In genomic region chr4:124035192-124035591, GRCm38 (mm10) we compare ENCODE assay signal across 8 mouse cellular contexts.
DNase-seq lines count a peak whose midpoint lies in the region; ATAC-seq lines count a peak whose summit lies in the region.
"Had no signal": no experiment of that assay in that cellular context is flagged by ENCODE, and none has a peak within 500 bp of the region (broad histone marks: within the 10 kb centered on the region; RNA-seq: fewer than 3 reads in every experiment).

No protein-coding gene starts in this region.

- no peak overlapping the region for H3K27ac ChIP-seq in embryonic facial prominence, embryonic 13.5 days
- H3K27ac ChIP-seq in forebrain, embryonic 15.5 days (replicated peaks), result peak overlapping the region; percentile 95
- H3K27ac ChIP-seq in midbrain, embryonic 13.5 days, result peak overlapping the region; percentile 96

- 28% methylated on average over 7 of the region's 7 CpGs for WGBS in embryonic facial prominence, embryonic 13.5 days
- 5% methylated on average over 7 of the region's 7 CpGs for WGBS in forebrain, embryonic 15.5 days
- WGBS in midbrain, embryonic 13.5 days, result 6% methylated on average over 6 of the region's 7 CpGs

- no peak overlapping the region for H3K9ac ChIP-seq in embryonic facial prominence, embryonic 13.5 days
- H3K9ac ChIP-seq in forebrain, embryonic 15.5 days (replicated peaks), result no peak overlapping the region
- H3K9ac ChIP-seq in midbrain, embryonic 13.5 days (replicated peaks), result peak overlapping the region; percentile 33; the same call in 1 of the 2 replicates

- no peak overlapping the region for H3K4me3 ChIP-seq in embryonic facial prominence, embryonic 13.5 days
- no peak overlapping the region for H3K4me3 ChIP-seq in forebrain, embryonic 15.5 days
- H3K4me3 ChIP-seq in midbrain, embryonic 13.5 days (replicated peaks), result no peak overlapping the region
- H3K4me3 ChIP-seq: erythroblast, embryonic 14.5 days had no signal

- peak; percentile 10 for DNase-seq in kidney, postnatal 14 days
- DNase-seq in kidney, adult 18-20 months, result no peak
- no peak for DNase-seq in urinary bladder, postnatal 14 days (ENCODE audit: low spot score)
- no peak for DNase-seq in cerebellum, adult 11 months

- ATAC-seq in embryonic facial prominence, embryonic 13.5 days (ENCODE audit: insufficient number of reproducible peaks, insufficient read depth, low FRiP score, low TSS enrichment, low read depth), result no peak
- ATAC-seq in forebrain, embryonic 15.5 days (replicated peaks), result peak; percentile 88
- peak; percentile 87 for ATAC-seq in midbrain, embryonic 13.5 days

- peaks cover 13% of the 10 kb centered on the region for H3K4me1 ChIP-seq in embryonic facial prominence, embryonic 13.5 days
- peaks cover 54% of the 10 kb centered on the region for H3K4me1 ChIP-seq in forebrain, embryonic 15.5 days
- H3K4me1 ChIP-seq in midbrain, embryonic 13.5 days (replicated peaks), result peaks cover 52% of the 10 kb centered on the region

- no peaks in the 10 kb centered on the region for H3K36me3 ChIP-seq in embryonic facial prominence, embryonic 13.5 days
- no peaks in the 10 kb centered on the region for H3K36me3 ChIP-seq in forebrain, embryonic 15.5 days
- no peaks in the 10 kb centered on the region for H3K36me3 ChIP-seq in midbrain, embryonic 13.5 days

- peak overlapping the region; percentile 18; the same call in 1 of the 2 replicates for H3K4me2 ChIP-seq in embryonic facial prominence, embryonic 13.5 days
- H3K4me2 ChIP-seq in forebrain, embryonic 15.5 days (replicated peaks), result peak overlapping the region; percentile 35
- H3K4me2 ChIP-seq in midbrain, embryonic 13.5 days (replicated peaks), result peak overlapping the region; percentile 42

- peaks cover 22% of the 10 kb centered on the region for H3K27me3 ChIP-seq in embryonic facial prominence, embryonic 13.5 days
- H3K27me3 ChIP-seq in forebrain, embryonic 15.5 days, result 0 out of 2 replicates have a peak, but pooled peaks cover 3% of the 10 kb centered on the region
- H3K27me3 ChIP-seq in midbrain, embryonic 13.5 days, result no peaks in the 10 kb centered on the region; the same call in 1 of the 2 replicates

- no peaks in the 10 kb centered on the region for H3K9me3 ChIP-seq in embryonic facial prominence, embryonic 13.5 days
- no peaks in the 10 kb centered on the region for H3K9me3 ChIP-seq in forebrain, embryonic 15.5 days
- no peaks in the 10 kb centered on the region for H3K9me3 ChIP-seq in midbrain, embryonic 13.5 days
